Mouse (Mus musculus) cerebellum, postnatal 36 days (tissue): ENCODE results near the gene Grik4.

ENCODE experiments used
- DNase-seq, 2 experiments: peaks; one replicate each; pipeline ENCODE4 v3.0.0; 2021 to 2022; ENCODE audit warnings: mixed read lengths in 2 of 2

Gene Grik4

DNA sequence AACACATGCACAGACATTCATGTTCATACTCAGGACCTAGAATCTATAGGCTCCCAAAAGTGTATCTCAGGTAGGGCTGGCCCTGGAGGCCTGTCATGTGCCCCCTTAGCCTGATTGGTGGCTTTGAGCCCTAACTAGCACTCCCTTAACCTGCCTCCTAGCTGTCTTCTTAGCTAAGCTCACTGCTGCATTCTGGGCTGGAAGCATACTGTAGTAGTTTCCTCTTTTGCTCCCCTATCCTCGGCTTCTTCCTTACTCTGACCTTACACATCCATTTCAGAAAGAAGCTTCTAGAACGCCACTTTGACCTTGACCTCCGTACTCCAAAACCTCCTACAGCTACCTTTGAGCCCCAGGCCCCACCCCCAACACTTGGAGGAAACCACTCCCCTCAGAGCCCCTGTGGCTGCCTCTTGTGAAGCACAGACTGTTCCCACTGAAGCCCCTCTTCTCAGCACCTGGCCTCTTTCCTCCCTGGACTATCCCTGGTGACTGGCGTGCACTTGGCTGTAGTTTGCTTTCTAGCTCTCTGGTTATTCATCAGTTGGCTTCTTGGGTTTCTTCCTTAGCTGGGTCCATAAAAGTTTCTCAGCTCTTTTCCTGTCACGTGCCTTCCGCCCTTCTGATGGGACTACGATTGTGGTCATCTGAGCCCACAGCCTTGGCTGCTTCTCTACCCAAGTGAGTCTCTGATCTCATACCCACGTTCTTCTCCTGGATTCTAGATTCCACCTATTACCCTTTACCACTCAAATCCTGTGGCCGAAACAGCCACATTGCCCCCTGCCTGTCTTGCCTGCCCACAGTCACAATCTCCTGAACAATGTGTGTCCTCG, 84.1 kb downstream of the Grik4 start:
- no peak for DNase-seq

DNA sequence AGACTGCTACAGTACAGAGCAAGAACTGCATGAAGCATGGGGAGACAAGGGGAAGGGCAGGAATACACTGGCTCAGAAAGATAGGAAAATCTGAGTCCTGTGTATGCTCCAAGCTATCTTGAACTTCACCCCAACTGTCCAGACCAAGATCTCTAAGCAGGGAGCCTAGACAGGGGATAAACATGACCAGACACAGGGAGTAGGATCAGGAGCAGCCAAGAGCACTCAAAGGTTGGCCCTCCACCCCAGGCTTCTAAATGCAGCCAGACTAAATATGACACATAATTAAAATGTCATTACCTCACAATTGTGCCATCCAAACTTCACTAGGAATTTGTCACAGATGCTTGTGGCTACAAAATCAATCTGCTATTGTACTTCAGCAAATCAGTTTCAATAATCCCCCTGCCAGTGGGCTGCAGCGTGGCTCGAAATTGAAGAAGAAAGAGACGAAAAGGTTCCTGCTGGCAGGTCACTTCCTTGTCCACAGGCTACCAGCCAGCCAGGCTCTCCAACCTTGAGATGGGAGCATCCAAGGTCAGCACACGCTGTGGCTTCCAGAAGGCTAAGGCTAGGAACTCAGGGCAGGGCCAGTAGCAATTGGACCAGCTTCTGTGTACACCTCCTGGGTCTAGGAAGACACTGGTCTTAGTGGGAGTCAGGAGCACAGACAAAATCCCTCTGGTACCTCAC, 85.1 kb downstream of the Grik4 start:
- DNase-seq: no peak

DNA sequence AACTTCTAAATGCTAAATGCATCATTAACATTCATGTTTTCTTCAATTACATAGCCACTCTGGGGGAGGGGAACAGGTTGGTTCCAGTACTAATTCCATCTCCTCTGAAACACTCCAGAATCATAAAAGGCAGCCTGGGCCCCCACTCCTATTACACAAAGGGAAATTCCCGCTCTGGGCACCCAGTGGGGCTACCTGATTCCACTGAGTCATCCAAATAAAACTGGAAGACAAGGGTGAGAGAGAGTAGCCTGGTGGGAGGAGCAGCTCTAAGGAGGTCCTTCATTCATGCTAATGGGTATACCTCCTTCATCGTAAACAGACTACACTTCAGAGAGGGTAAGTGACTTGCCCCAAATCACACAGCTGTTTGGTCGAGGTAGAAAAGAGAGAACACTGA, 85.7 kb downstream of the Grik4 start:
- no peak for DNase-seq

DNA sequence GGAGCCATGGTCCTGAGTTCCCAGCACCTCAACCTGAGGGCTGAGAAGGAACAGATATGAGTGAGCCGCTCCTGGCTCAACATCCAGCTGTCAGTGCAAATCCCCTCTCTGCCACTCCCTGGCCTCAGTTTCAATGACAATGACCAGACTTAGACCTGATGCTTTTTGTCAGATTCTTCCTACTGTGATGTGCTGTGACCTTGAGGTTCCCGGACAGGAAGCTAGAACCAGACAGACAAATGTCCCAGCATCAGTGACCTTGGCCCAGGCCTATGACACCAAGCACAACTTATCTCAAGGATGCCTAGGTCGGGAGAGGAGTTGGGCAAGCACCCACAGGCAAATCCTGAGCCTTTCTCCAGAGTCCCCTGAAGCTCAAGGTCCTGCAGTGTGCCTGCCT, 86.5 kb downstream of the Grik4 start:
- no peak for DNase-seq

DNA sequence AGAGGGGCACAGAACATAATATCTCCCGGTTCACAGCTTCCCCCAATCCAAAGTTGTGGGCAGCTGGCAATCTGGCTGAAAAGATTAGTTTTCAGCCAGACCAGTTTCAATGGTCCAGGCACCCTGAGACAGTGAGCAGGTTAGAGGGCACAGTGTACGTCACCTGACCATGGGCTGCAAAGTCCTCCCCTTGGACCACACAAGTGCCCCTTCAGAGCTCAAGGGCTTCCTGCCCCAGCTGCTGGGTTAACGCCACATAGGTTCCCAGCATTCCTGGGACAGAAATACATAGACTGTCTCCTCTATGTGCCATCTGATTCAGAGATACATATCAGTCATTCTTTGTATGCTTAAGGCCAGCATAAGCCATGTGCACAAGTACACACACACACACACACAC, 91.2 kb downstream of the Grik4 start:
- no peak for DNase-seq

DNA sequence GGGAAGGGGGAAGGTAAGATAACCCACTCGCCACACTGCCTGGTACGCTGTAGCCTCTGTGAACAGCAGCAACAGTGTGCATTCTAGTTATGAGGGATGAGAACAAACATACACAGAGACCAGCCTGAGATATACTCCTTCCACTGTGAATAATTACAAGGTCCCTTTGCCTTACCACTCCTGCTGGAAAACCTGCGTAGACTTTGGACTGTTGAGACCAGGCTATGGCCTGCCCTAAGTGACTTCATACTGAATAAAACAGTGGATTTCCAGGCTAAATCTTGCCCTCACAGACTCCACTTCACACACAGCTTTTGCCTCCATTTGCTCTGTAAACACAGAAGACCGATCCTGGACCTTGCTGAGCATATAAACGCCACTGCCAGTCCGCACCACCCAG, 94.2 kb downstream of the Grik4 start:
- no peak for DNase-seq

DNA sequence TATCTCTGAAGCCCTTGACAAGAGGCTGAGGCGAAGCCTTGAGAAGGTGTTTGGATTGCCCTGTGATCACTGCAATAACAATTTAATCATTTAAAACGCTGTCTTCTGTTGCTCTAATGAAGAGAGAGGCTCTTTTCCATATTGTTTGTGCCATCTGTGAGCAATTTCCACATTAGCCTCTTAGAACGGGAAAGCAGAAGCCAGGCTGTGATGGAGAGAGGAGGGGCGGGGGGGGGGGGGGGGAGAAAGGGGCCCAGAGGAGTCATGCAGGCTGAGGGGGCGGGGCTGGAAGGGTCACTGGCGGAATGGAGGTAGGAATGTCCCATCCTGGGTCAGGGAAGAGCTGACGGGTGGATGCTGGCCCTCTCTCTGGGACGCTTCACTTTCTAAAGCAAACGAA, 96.2 kb downstream of the Grik4 start:
- DNase-seq: no peak

DNA sequence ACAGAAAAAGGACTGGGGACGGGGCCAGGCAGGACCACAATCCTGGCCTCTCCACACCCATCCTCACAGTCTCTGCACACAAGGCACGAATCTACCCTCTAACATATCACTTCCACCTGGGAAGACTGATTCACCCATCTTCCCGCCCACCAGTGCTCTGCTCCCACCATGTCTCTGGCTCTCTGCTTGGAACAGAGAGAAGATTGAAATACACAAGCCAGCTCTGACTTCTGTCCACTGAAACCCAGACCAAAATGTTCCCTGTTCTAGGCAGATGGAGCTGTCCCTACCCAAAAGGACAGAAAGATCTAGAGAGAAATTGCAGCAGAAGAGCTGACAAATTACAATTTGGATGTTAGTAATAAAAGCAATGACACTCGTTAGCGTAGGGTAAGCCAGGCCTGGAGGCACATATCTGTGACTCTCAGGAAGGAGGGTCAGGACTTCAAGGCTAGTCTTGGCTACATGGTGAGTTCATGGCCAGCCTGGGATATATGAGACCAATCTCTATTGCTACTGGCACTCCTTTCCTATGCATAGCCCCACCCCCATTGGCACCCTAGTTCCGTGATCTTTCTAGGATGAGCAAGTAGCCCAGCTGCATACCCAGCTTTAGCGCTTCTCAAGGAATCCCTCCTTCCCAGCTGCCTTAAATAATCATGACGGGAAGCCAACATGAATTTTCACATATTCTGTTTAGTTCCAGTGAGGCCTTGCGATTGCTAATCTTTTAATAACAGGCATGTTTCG, 97.4 kb downstream of the Grik4 start:
- no peak for DNase-seq

DNA sequence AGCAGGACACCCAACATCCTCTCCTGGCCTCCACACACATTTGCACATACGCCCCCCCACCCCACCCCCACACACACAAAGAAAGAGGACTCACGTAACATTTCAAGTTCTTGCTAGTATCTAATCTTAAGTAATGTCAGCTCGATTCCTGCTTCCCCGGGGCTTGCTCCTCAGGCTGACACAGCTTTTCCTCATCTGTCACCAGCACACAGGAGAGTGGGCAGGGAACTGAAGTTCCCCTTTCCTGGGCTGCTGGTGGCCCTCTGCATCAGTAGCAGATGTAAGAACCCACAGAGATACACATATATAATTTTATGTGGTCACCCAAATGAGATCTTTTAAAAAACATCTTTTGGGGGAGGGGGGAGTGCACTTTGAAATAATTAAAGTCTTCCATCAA, 98.2 kb downstream of the Grik4 start:
- DNase-seq: no peak

DNA sequence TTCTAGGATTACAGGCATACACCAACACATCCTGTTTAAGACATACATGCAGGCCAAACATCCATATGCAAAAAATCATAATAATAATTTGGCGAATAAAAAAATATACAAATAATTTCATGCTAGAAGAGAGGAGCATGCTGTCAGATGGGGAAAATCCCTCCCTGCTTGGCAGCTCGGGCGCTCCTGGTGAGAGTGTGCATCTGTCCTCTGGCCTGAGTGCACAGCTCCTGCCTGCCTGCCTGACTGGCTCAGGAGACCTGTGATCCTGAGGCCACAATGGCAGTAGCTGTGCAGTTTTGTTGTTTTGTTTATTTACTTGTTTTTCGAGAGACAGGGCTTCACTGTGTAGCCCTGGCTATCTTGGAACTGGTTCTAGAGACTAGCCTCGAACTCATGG, 100.0 kb downstream of the Grik4 start:
- DNase-seq: peak; percentile 35 to 43

DNA sequence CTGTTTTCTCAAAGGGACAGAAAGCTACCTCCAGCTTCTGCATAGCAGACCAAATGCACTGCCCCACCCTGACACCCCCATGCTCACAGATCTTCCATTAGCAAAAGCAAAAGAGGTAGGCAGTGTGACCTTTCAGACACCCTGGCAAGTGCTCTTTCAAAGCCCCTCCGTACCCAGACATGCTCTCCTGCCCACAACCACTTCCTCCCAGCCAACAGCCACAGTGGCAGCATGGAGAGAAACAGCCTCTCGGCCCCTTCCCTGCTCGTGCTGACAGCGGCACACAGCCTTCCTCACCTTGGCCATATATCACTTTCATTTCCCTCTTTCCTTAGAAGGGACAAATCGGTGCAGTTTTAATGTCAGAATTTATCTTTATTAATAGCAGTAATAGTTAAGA, 106.0 kb downstream of the Grik4 start:
- no peak for DNase-seq

DNA sequence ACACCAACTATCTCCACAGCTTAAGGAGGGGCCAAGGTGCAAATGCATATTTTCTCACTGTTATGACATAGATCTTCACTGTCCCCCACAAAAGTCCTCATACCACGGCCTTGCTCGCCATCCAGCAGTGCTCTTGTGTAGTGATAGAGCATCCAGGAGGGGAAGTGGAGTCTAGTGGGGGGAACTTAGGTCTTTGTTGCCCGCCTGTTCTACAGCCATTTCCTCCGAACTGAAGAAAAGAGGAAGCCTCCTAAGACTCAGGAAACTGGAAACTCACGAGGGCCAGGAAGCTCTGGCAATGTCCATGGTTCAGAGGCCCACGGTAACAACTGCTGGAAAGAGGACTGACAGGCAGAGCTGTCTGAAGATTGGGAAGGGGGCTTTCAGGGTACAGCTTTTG, 106.8 kb downstream of the Grik4 start:
- no peak for DNase-seq

DNA sequence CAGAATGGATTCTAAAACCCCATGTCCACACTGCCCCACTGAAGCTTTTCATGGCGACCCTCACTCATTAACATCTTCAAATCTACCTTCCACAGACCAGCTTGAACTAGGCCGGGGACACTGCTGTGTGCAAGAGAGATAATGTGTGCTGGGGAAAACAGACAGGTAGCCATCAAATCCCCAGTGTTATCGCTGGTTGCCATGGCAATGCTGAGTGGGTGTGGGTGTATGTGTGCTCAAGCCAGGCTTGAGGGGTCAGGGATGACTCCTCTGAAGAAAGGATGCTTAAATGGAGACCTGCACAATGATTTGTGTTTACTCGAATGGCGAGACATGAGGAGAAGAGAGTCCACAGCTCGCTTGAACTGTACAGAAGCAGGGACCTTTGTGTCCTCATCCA, 112.7 kb downstream of the Grik4 start:
- no peak for DNase-seq

DNA sequence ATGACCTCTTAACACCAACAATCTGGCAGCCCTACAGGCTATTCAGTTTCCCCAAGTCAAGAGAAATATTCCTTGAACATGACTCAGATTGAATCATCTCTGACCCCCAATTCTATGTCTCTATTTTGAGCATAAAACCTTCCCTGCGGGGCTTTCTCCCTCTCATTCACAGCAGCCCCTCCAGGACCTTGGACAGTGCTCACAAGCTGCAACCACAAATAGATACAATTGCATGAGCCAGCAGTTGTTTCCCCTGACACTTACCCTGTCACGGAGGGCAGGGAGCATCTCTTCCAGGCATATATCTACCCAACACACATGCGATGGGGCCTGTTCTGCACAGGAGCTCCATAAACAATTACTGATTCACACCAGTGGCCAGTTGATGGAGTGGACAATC, 125.0 kb downstream of the Grik4 start:
- no peak for DNase-seq

DNA sequence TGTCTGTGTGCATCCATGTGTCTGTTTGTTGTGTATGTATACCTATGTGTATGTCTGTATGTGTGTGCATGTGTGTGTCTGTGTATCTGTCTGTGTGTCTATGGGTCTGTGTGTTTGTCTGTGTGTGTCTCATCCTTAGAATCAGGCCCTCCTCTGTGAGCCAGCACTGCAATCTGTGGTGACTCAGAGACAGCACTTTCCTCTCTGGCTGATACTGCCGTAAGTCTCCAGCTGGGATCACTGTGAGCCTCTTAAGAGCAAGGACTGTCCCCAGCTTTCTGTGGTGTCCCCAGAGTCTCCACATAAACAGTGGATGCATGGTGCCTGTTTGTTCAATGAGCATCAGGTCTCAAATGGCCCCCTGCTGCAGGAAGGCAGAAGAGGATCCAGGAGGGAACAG, 127.5 kb downstream of the Grik4 start:
- DNase-seq: no peak

DNA sequence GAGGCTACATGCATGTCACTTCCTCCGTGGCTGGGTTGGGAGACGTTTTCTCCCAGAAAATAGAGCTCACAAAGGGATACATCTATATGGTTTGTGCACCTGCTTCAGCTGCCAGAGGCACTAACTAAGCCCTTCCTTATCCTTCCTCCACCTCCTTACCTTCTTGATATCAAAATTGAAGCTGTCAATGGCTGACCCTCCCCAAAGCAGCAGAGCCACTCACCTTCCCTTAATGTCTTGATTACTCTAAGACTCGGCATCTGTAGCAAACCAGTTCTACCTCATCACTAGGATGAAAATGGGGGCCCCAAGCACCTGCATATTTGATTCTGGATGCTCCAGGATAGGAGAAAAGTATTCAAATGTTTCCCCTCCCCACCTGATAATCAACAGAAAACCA, 135.1 kb downstream of the Grik4 start:
- no peak for DNase-seq

DNA sequence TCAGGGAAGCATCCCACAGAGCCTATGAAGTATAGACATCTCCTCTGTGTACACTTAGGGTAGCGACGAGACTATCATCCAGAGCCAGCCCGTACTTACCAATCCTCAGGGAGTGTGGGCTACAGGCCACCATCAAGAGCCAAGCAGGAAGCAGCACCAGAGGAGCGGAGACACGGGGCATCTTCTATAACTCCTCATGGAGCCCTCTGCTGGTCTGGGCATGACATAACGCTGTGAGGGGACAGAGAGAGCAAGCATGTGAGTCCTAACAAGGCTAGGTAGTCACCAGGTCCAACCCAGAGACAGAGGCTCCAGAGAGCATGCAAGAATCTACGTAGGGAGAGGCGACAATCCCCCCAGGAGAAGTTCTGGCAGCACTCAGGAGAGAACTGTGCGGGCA, 135.9 kb downstream of the Grik4 start:
- DNase-seq: no peak

DNA sequence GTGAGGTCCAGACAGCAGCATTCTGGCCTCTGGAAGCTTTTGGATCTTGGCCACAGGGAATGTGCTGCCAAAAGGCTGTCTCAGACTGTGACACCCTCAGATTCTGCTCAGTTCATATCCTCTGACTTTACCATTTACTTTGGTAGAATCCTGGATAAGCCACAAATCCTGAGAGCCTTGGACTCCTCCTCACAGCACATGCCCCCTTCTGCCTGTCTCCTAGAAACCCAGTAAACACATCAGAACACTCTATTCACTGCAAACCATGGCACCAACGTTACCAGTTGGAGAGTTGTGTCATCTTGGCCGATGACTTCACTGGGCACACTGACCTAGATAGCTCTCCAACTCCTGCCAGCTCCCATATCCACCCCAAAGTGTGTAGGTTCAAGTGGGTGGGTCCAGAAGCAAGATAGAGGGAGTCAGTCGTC, 141.2 kb downstream of the Grik4 start:
- DNase-seq: peak in 1 of 2 experiments; percentile 24

DNA sequence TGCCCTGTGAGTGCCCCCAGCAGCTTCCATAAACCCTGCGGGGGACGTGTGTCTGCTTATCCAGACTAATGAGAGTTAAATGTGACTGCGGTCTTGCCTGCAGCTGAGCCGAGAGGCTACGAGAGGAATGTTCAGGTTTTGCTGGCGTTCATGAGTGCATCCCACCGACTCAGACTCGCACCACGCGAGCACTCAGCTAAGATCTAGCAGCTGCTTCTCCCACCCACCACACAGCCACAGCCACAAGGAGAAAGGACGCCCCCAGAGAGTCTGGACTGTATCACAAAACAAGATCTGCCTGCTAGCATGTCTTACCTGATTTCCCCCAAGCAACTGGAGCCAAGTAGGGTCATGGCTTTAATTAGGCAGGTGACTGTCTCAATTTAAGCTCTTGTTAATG, 142.4 kb downstream of the Grik4 start:
- no peak for DNase-seq

DNA sequence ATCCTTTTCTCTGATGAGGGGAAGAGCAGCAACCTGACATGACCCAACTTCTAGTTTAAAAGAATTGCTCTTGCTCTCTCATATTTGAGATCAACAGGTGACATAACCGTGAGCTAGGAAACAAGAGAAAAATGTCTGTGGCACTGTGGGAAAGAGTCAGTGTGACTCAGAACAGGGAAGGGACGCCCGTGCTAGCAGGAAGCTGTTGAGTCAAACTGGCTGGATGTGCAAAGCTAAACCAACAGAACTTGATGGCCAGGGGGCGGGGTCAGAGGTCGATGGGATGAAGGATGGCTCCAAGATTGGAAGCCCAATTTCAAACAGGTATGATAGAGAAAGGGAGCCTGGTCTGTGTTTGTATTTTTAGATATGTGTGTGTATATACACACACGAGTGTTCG, 144.2 kb downstream of the Grik4 start:
- no peak for DNase-seq

DNA sequence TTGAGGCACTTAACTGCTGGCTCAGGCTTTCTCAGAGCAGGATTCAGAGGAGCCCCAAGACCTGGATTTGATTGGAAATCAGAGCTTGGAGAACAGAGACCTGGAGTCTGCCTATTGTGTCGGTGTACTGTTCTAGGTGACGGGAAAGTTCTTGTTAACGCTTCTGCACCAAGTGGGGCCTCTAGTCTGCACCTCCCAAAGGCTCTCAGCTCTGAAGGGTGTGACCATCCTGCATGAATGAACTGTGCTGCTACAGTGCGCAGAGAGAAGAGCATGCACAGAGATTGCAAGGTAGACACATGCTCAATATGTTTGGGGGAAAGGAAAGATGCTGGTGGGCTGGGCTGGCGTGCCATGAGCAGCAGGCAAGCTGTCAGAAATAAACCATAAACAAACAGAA, 144.6 kb downstream of the Grik4 start:
- DNase-seq: no peak

DNA sequence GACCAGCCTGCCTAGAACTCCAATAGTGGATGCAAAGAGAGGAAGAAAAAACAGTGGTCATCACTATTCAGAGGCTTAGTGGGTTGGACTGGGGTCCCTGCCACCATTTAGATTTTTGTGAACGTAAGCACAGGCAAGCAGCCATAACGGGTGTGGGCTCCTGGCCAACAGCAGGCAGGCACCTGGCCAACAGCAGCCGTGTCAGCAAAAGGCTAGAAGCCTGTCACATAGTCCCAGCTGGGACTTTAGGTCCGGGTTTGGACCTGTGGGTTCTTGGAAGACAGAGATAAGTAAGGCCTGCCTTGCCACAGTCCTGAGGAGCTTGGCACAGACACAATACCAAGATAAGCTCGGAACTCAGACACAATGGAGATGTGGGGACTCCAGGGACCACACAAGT, 145.1 kb downstream of the Grik4 start:
- no peak for DNase-seq

DNA sequence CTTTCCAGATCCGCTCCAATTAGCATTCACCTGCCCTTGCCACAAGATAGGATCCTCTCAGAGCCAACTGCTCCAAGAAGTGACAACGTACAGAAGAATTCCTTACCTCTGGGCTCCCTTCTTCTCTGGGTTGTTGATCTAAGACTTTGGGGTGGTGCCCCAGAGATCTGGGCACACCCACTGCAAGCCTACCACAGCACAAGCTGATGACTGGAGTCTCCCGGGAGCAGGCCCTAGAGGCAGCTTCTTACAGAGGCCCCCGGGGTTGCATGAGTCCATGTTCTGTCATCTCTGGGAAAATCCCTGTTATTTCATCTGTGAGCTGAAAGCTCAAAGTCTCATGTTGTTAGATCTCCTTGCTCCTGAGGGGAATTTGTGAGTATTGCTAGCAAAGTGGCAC, 146.0 kb downstream of the Grik4 start:
- DNase-seq: no peak

DNA sequence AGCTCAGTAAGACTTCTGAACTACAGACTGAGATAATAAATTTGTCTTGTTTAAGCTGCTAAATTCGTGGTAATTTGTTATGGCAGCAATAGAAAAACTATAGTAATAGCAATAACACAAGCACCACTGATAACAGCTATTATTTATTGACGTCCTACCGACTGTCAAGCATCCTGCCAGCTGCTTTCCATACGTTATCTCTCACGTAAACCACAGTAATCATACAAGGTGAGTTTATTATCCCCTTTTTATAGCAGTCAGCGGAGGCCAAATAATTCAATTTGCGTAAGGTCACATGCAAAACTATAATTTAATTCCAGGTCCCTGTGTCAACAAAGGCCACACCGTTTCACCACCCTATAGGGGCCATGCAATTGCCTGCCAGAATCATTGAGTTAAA, 147.0 kb downstream of the Grik4 start:
- no peak for DNase-seq
